Mouse (Mus musculus): Measurements from ENCODE around the gene Neurog3. TPM values are rescaled to one million over a fixed set of nuclear protein-coding genes. Genes with fewer than 3 reads are reported as not detected.

The Neurog3 gene
- polyA plus RNA-seq (2015; fragmentation: Nextera tagmentation; extraction: Ambion mirVana), result 4.4 and 5.2 TPM in 2 replicates

- ATAC-seq (ENCODE audit: insufficient read depth, low FRiP score), result no peak
- peak within 1 kb of the TSS; percentile 40 for H3K4me2 ChIP-seq (ENCODE audit: low read depth, low read length)
- peaks cover 6% of the 10 kb centered on the region; the same call in 1 of the 2 replicates for H3K4me1 ChIP-seq (ENCODE audit: control insufficient read depth, insufficient read depth, low read length)
- H3K36me3 ChIP-seq (ENCODE audit: control insufficient read depth, insufficient read depth, low read length), result no peaks in the 10 kb centered on the region
- peaks cover 95% of the 10 kb centered on the region for H3K27me3 ChIP-seq (ENCODE audit: control insufficient read depth, insufficient read depth, low read length)
- H3K4me3 ChIP-seq (replicated peaks; ENCODE audit: low read length), result peak within 1 kb of the TSS; percentile 19; the same call in 1 of the 2 replicates
- under 1% methylated on average over 29 of the region's 29 CpGs for WGBS
- no peaks in the 10 kb centered on the region for H3K9me3 ChIP-seq (replicated peaks; ENCODE audit: control insufficient read depth, low read length)
- H3K9ac ChIP-seq (ENCODE audit: low read length), result no peak within 1 kb of the TSS
- no peak within 1 kb of the TSS for H3K27ac ChIP-seq (ENCODE audit: low read length)
These were observed at the start of gene Neurog3 for GRCm38 (mm10) chr10:62132691-62133281. Gene Neurog3, plus strand, starts transcription at chr10:62133090.

GRCm38 (mm10) chr10:62086044-62086443 lies 46.8 kb upstream of the Neurog3 start:
- WGBS, result 60% methylated on average over 2 of the region's 2 CpGs
- H3K27ac ChIP-seq (ENCODE audit: low read length), result no peak overlapping the region
- ATAC-seq (ENCODE audit: insufficient read depth, low FRiP score), result no peak

GRCm38 (mm10) chr10:62086826-62087225 lies 46.1 kb upstream of the Neurog3 start:
- Histone ChIP-seq H3K4me2 (ENCODE audit: low read depth, low read length) (no peak overlapping the region), H3K9ac (ENCODE audit: low read length) (no peak overlapping the region), H3K4me1 (ENCODE audit: control insufficient read depth, insufficient read depth, low read length) (no peaks in the 10 kb centered on the region), H3K27ac (ENCODE audit: low read length) (no peak overlapping the region), H3K9me3 (replicated peaks; ENCODE audit: control insufficient read depth, low read length) (no peaks in the 10 kb centered on the region; the same call in 1 of the 2 replicates), H3K36me3 (ENCODE audit: control insufficient read depth, insufficient read depth, low read length) (no peaks in the 10 kb centered on the region), H3K4me3 (replicated peaks; ENCODE audit: low read length) (no peak overlapping the region), H3K27me3 (ENCODE audit: control insufficient read depth, insufficient read depth, low read length) (no peaks in the 10 kb centered on the region)
- WGBS, result 95% methylated on average over 5 of the region's 5 CpGs
- no peak for ATAC-seq (ENCODE audit: insufficient read depth, low FRiP score)

More at GRCm38 (mm10) chr10:62086044-62086443, 46.8 kb upstream of the Neurog3 start:
- Histone ChIP-seq H3K4me3 (replicated peaks; ENCODE audit: low read length) (no peak overlapping the region), H3K36me3 (ENCODE audit: control insufficient read depth, insufficient read depth, low read length) (no peaks in the 10 kb centered on the region), H3K27me3 (ENCODE audit: control insufficient read depth, insufficient read depth, low read length) (no peaks in the 10 kb centered on the region), H3K4me2 (ENCODE audit: low read depth, low read length) (no peak overlapping the region), H3K9ac (ENCODE audit: low read length) (no peak overlapping the region), H3K9me3 (replicated peaks; ENCODE audit: control insufficient read depth, low read length) (no peaks in the 10 kb centered on the region; the same call in 1 of the 2 replicates), H3K4me1 (ENCODE audit: control insufficient read depth, insufficient read depth, low read length) (no peaks in the 10 kb centered on the region)

- no peak for ATAC-seq (ENCODE audit: insufficient read depth, low FRiP score)
- Histone ChIP-seq H3K4me1 (ENCODE audit: control insufficient read depth, insufficient read depth, low read length) (no peaks in the 10 kb centered on the region), H3K9ac (ENCODE audit: low read length) (no peak overlapping the region), H3K27me3 (ENCODE audit: control insufficient read depth, insufficient read depth, low read length) (no peaks in the 10 kb centered on the region), H3K4me3 (replicated peaks; ENCODE audit: low read length) (no peak overlapping the region), H3K9me3 (replicated peaks; ENCODE audit: control insufficient read depth, low read length) (no peaks in the 10 kb centered on the region; the same call in 1 of the 2 replicates), H3K27ac (ENCODE audit: low read length) (no peak overlapping the region), H3K36me3 (ENCODE audit: control insufficient read depth, insufficient read depth, low read length) (no peaks in the 10 kb centered on the region), H3K4me2 (ENCODE audit: low read depth, low read length) (no peak overlapping the region)
- WGBS, result 81% methylated on average over 5 of the region's 5 CpGs
These were observed 44.5 kb upstream of the Neurog3 start for GRCm38 (mm10) chr10:62088411-62088810.

- ATAC-seq (ENCODE audit: insufficient read depth, low FRiP score), result no peak
- Histone ChIP-seq H3K4me1 (ENCODE audit: control insufficient read depth, insufficient read depth, low read length) (no peaks in the 10 kb centered on the region), H3K27me3 (ENCODE audit: control insufficient read depth, insufficient read depth, low read length) (no peaks in the 10 kb centered on the region), H3K9me3 (replicated peaks; ENCODE audit: control insufficient read depth, low read length) (no peaks in the 10 kb centered on the region; the same call in 1 of the 2 replicates), H3K4me3 (replicated peaks; ENCODE audit: low read length) (no peak overlapping the region), H3K27ac (ENCODE audit: low read length) (no peak overlapping the region), H3K9ac (ENCODE audit: low read length) (no peak overlapping the region), H3K4me2 (ENCODE audit: low read depth, low read length) (no peak overlapping the region), H3K36me3 (ENCODE audit: control insufficient read depth, insufficient read depth, low read length) (no peaks in the 10 kb centered on the region)
- whole genome bisulfite sequencing, result 50% methylated on average over 7 of the region's 7 CpGs
These were observed 43.8 kb upstream of the Neurog3 start for GRCm38 (mm10) chr10:62089071-62089470.

- H3K27ac ChIP-seq (ENCODE audit: low read length), result no peak overlapping the region
- no peak overlapping the region for H3K9ac ChIP-seq (ENCODE audit: low read length)
- no peaks in the 10 kb centered on the region for H3K4me1 ChIP-seq (ENCODE audit: control insufficient read depth, insufficient read depth, low read length)
- no peak for ATAC-seq (ENCODE audit: insufficient read depth, low FRiP score)
- H3K27me3 ChIP-seq (ENCODE audit: control insufficient read depth, insufficient read depth, low read length), result no peaks in the 10 kb centered on the region
- H3K4me3 ChIP-seq (replicated peaks; ENCODE audit: low read length), result no peak overlapping the region
- no peaks in the 10 kb centered on the region; the same call in 1 of the 2 replicates for H3K9me3 ChIP-seq (replicated peaks; ENCODE audit: control insufficient read depth, low read length)
- H3K4me2 ChIP-seq (ENCODE audit: low read depth, low read length), result no peak overlapping the region
- H3K36me3 ChIP-seq (ENCODE audit: control insufficient read depth, insufficient read depth, low read length), result no peaks in the 10 kb centered on the region
These were observed 43.4 kb upstream of the Neurog3 start for GRCm38 (mm10) chr10:62089486-62089885.

GRCm38 (mm10) chr10:62093903-62094302 lies 39.0 kb upstream of the Neurog3 start:
- no peaks in the 10 kb centered on the region for H3K27me3 ChIP-seq (ENCODE audit: control insufficient read depth, insufficient read depth, low read length)
- H3K9me3 ChIP-seq (replicated peaks; ENCODE audit: control insufficient read depth, low read length), result no peaks in the 10 kb centered on the region; the same call in 1 of the 2 replicates
- no peak overlapping the region for H3K4me3 ChIP-seq (replicated peaks; ENCODE audit: low read length)
- 71% methylated on average over 7 of the region's 7 CpGs for WGBS
- no peak overlapping the region for H3K4me2 ChIP-seq (ENCODE audit: low read depth, low read length)
- no peak overlapping the region for H3K27ac ChIP-seq (ENCODE audit: low read length)
- ATAC-seq (ENCODE audit: insufficient read depth, low FRiP score), result no peak
- no peaks in the 10 kb centered on the region for H3K4me1 ChIP-seq (ENCODE audit: control insufficient read depth, insufficient read depth, low read length)
- no peaks in the 10 kb centered on the region for H3K36me3 ChIP-seq (ENCODE audit: control insufficient read depth, insufficient read depth, low read length)
- no peak overlapping the region for H3K9ac ChIP-seq (ENCODE audit: low read length)

GRCm38 (mm10) chr10:62094401-62094800 lies 38.5 kb upstream of the Neurog3 start:
- H3K9ac ChIP-seq (ENCODE audit: low read length), result no peak overlapping the region
- H3K9me3 ChIP-seq (replicated peaks; ENCODE audit: control insufficient read depth, low read length), result no peaks in the 10 kb centered on the region; the same call in 1 of the 2 replicates
- no peaks in the 10 kb centered on the region for H3K36me3 ChIP-seq (ENCODE audit: control insufficient read depth, insufficient read depth, low read length)
- no peaks in the 10 kb centered on the region for H3K27me3 ChIP-seq (ENCODE audit: control insufficient read depth, insufficient read depth, low read length)
- no peak; the same call in 1 of the 2 replicates for ATAC-seq (ENCODE audit: insufficient read depth, low FRiP score)
- H3K27ac ChIP-seq (ENCODE audit: low read length), result no peak overlapping the region
- no peak overlapping the region for H3K4me3 ChIP-seq (replicated peaks; ENCODE audit: low read length)
- 81% methylated on average over 6 of the region's 6 CpGs for WGBS
- H3K4me2 ChIP-seq (ENCODE audit: low read depth, low read length), result no peak overlapping the region
- no peaks in the 10 kb centered on the region for H3K4me1 ChIP-seq (ENCODE audit: control insufficient read depth, insufficient read depth, low read length)

- H3K27me3 ChIP-seq (ENCODE audit: control insufficient read depth, insufficient read depth, low read length), result 0 out of 2 replicates have a peak, but pooled peaks cover 5% of the 10 kb centered on the region
- 50% methylated on average over 10 of the region's 10 CpGs for WGBS
- H3K4me3 ChIP-seq (replicated peaks; ENCODE audit: low read length), result no peak overlapping the region
- H3K4me1 ChIP-seq (ENCODE audit: control insufficient read depth, insufficient read depth, low read length), result no peaks in the 10 kb centered on the region
- H3K9ac ChIP-seq (ENCODE audit: low read length), result no peak overlapping the region
- no peak for ATAC-seq (ENCODE audit: insufficient read depth, low FRiP score)
- H3K27ac ChIP-seq (ENCODE audit: low read length), result no peak overlapping the region
- no peaks in the 10 kb centered on the region for H3K36me3 ChIP-seq (ENCODE audit: control insufficient read depth, insufficient read depth, low read length)
- H3K9me3 ChIP-seq (replicated peaks; ENCODE audit: control insufficient read depth, low read length), result no peaks in the 10 kb centered on the region
- H3K4me2 ChIP-seq (ENCODE audit: low read depth, low read length), result no peak overlapping the region
These were observed 33.0 kb upstream of the Neurog3 start for GRCm38 (mm10) chr10:62099749-62100403.
